Mouse (Mus musculus) C2C12 (cell line): ENCODE measurements around the gene Tgfbr3.

Source experiments
- CTCF ChIP-seq: IDR thresholded peaks from one replicate; pipeline ENCODE4 v1.5.1; 2011; ENCODE audit not compliant: control insufficient read depth, insufficient read depth, insufficient read length
- FOSL1 ChIP-seq: IDR thresholded peaks from one replicate; pipeline ENCODE4 v1.8.0; 2011; ENCODE audit warnings: mild to moderate bottlenecking, low read length; ENCODE audit not compliant: poor library complexity, insufficient read depth, severe bottlenecking
- MAX ChIP-seq: IDR thresholded peaks from one replicate; pipeline ENCODE4 v1.6.1; 2011; ENCODE audit warnings: mild to moderate bottlenecking, control low read depth
- MYOD1 ChIP-seq: IDR thresholded peaks from one replicate; pipeline ENCODE4 v1.6.1; 2011; ENCODE audit warnings: low read depth; ENCODE audit not compliant: control insufficient read depth, insufficient read length
- MYOG ChIP-seq: IDR thresholded peaks from one replicate; pipeline ENCODE4 v1.6.1; 2011; ENCODE audit not compliant: control insufficient read depth, insufficient read length; ENCODE audit errors: extremely low read depth

GRCm38 (mm10) chr5:107145125-107145524 is 144.3 kb downstream of the Tgfbr3 start:
- TF ChIP-seq CTCF (no peak), MYOD1 (no peak), FOSL1 (no peak), MAX (no peak), MYOG (no peak)
